In the genomic region with DNA sequence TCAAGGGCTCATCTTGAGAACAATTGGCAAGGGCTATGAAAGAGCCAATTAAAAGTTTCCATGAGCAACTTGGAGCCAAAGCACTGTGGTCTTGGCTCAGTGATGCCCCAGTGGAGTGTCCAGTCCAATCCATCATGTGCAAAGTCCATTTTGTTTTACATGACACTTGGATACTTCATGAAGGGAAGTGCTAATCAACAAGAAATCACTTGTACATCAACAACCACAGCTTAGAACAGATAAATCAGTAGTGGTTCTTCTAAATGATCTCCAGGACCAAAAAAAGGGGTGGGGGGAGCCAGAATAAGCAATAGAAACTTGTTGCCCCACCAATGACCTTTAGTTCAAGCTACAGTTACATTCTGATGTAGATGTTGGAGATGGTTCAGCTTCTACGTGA, we compare ENCODE assay signal across 26 mouse cellular contexts.
"Had no signal": no experiment of that assay in that cellular context is flagged by ENCODE, and none has a peak within 500 bp of the region (broad histone marks: within the 10 kb centered on the region; RNA-seq: fewer than 3 reads in every experiment).

No protein-coding gene starts in this region.

- H3K27me3 ChIP-seq: heart, embryonic 13.5 days; heart, embryonic 15.5 days; hindbrain, embryonic 13.5 days; hindbrain, embryonic 15.5 days; kidney, embryonic 15.5 days; limb, embryonic 12.5 days had no signal

- H3K36me3 ChIP-seq: heart, embryonic 13.5 days; heart, embryonic 15.5 days; hindbrain, embryonic 13.5 days; hindbrain, embryonic 15.5 days; kidney, embryonic 15.5 days; limb, embryonic 10.5 days; limb, embryonic 12.5 days had no signal

- H3K4me1 ChIP-seq: hindbrain, embryonic 15.5 days; kidney, embryonic 15.5 days; limb, embryonic 10.5 days; limb, embryonic 12.5 days had no signal

- H3K4me2 ChIP-seq: heart, embryonic 11.5 days; heart, embryonic 13.5 days; heart, embryonic 15.5 days; hindbrain, embryonic 13.5 days; hindbrain, embryonic 15.5 days; kidney, embryonic 15.5 days; limb, embryonic 12.5 days; liver, embryonic 11.5 days had no signal

- DNase-seq: gastrocnemius, postnatal 14 days; gastrocnemius, postnatal 36 days; heart, adult 11 months; heart, adult 2 months; heart, postnatal 14 days; heart, postnatal 36 days; kidney, adult 11 months; kidney, adult 2 months; kidney, adult 9 months; kidney, postnatal 14 days; kidney, postnatal 36 days; layer of hippocampus, adult 9-11 months; liver had no signal

- H3K9me3 ChIP-seq: heart, embryonic 13.5 days; heart, embryonic 15.5 days; hindbrain, embryonic 13.5 days; hindbrain, embryonic 15.5 days; kidney, embryonic 15.5 days; limb, embryonic 10.5 days; limb, embryonic 12.5 days had no signal

- H3K4me3 ChIP-seq: heart, adult 2 months; heart, embryonic 13.5 days; heart, embryonic 15.5 days; hindbrain, embryonic 13.5 days; hindbrain, embryonic 15.5 days; kidney, embryonic 15.5 days; left cerebral cortex, adult 2 months; limb, embryonic 10.5 days; limb, embryonic 12.5 days had no signal

- ATAC-seq: hindbrain, postnatal 0 days; intestine, embryonic 16.5 days had no signal

- H3K27ac ChIP-seq: heart, adult 2 months; heart, embryonic 13.5 days; heart, embryonic 15.5 days; hindbrain, embryonic 13.5 days; hindbrain, embryonic 15.5 days; hindbrain, postnatal 0 days; kidney, embryonic 15.5 days; kidney, postnatal 0 days; left cerebral cortex, adult 2 months; limb, embryonic 10.5 days; limb, embryonic 12.5 days had no signal

- H3K9ac ChIP-seq: heart, embryonic 13.5 days; heart, embryonic 15.5 days; hindbrain, embryonic 13.5 days; hindbrain, embryonic 15.5 days; kidney, embryonic 15.5 days; limb, embryonic 12.5 days had no signal
